Mouse (Mus musculus): Measurements from ENCODE around the gene Gm2174. TPM values are rescaled to one million over a fixed set of nuclear protein-coding genes. Genes with fewer than 3 reads are reported as not detected.

Gm2174 gene
- total RNA-seq, 1 experiment from 2014 or later = not detected

Other genes with a start within 250 kb of the Gm2174 start
- gene Gm773, start 235.1 kb upstream of the Gm2174 start, total RNA-seq (2021) = not detected in 2 replicates
- gene Zfp449, start 101.6 kb upstream of the Gm2174 start, total RNA-seq (2021) = 4.0 and 4.4 TPM in 2 replicates
- gene Smim10l2a, start 73.4 kb upstream of the Gm2174 start, total RNA-seq (2021) = 0.38 and 1.0 TPM in 2 replicates
- gene Ints6l, start 6.9 kb downstream of the Gm2174 start, total RNA-seq (2021) = 29.0 and 29.9 TPM in 2 replicates
- gene Gm10477, start 76.8 kb downstream of the Gm2174 start, total RNA-seq (2021) = not detected in 2 replicates
- not detected in 2 replicates for gene Gm648, start 101.6 kb downstream of the Gm2174 start, total RNA-seq (2021)
- gene Mmgt1, start 150.1 kb downstream of the Gm2174 start, total RNA-seq (2021) = 28.6 and 31.7 TPM in 2 replicates
- gene Slc9a6, start 161.8 kb downstream of the Gm2174 start, total RNA-seq (2021) = 25.7 and 29.0 TPM in 2 replicates

All from adrenal gland, postnatal 25 days (tissue).